Mouse (Mus musculus): ENCODE measurements around the gene Slc35b1. TPM values are rescaled to one million over a fixed set of nuclear protein-coding genes. Genes with fewer than 3 reads are reported as not detected.
"Not testable (repeated sequence)": the region's sequence is repeated elsewhere in the genome, so short reads cannot be mapped to it uniquely, and the experiment has no call there.

Slc35b1 gene
- total and polyA plus RNA-seq, 3 experiments = 60.4 to 76.8 (median 61.1) TPM

- no peak for DNase-seq
These were observed 9.6 kb downstream of the Slc35b1 start for GRCm38 (mm10) chr11:95394112-95394511.

DNA sequence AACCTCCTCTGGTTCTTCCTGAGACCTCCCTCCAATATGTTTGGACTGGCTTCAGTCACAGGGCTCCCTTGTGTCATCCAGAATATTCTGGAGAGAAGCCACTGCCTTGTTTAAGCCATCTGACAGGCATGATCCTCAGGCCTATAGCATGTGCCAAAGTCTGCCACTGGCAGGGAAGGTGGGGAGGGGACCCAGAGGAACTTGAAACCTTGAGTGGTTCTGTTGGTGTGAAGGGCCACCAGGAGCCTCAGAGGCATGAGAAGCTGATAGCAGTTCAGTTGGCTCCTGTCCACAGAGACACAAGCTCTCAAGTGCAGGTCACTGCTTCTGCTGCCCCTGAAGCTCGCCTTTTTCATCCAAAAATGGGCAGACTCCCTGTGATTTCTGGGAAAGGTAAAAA is 12.1 kb downstream of the Slc35b1 start:
- DNase-seq = no peak

GRCm38 (mm10) chr11:95397843-95398835 is 13.6 kb downstream of the Slc35b1 start:
- DNase-seq = peak; percentile 65

- DNase-seq = no peak
These were observed 15.1 kb downstream of the Slc35b1 start for GRCm38 (mm10) chr11:95399520-95400020.

DNA sequence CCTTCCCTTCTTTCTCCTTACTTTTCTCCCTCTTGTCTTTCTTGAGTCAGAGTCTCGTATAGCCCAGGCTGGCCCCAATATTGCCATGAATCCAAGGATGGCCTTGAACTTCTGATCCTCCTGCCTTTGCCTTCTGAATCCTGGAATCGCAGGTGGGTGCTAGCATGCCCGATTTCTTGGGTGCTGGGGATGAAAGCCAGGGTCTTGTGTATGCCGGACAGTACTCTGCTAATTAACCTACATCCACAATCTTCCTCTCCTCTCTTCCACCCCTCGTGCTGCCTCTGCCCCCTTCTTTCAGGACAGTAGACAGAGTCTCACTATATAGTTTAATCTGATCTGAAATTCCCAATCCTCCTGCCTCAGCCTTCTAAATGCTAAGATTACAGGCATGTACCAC is 17.1 kb downstream of the Slc35b1 start:
- DNase-seq = no peak

- peak; percentile 79 for DNase-seq
These were observed 17.7 kb downstream of the Slc35b1 start for GRCm38 (mm10) chr11:95402196-95402595.

- DNase-seq = peak; percentile 83
These were observed 18.2 kb downstream of the Slc35b1 start for GRCm38 (mm10) chr11:95402658-95403101.

DNA sequence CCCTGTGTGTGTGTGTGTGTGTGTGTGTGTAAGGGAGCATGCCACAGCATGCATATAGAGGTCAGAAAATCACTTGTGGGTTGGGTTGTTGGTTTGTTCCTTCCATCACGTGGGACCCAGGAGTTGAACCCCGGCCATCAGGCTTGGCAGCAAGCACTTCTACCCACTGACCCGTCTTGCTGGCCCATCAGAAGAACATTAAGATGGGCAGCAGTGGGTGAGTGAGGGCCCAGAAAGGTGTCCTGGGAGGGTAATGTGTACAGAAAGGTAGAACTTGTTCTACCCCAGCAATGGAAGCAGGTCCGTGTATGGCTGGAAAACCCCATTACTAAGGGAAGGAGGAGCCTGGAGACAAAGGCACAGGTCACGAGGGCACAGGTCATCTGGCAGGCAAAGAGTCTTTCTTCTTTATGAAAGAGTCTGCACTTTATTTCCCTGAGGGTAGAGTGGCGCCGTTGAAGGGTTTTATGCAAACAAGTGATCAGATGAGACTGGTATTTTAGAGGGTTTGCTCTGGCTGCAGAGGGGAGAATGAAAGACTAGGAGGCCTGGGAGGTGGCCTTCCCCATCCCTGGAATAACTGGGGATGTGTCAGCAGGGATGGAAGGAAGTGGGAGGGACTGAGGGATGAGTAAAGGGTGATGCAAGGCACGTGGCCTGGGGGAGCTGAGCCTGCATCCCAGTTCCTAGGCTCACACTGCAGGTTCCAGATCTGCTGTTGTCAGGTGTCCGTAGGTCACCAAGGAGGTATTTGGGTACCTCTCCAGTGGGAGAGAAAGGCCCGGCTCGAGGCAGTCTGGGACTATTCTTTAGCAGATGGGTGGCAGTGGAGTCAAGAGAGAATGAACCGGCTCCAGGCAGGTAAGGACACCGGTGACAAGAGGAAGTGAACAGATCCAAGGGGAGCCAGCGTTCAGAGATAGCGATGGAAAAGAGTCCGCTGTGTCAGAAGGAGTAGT is 19.2 kb downstream of the Slc35b1 start:
- DNase-seq = peak; percentile 75

GRCm38 (mm10) chr11:95405771-95406170 is 21.3 kb downstream of the Slc35b1 start:
- DNase-seq = peak; percentile 41

DNA sequence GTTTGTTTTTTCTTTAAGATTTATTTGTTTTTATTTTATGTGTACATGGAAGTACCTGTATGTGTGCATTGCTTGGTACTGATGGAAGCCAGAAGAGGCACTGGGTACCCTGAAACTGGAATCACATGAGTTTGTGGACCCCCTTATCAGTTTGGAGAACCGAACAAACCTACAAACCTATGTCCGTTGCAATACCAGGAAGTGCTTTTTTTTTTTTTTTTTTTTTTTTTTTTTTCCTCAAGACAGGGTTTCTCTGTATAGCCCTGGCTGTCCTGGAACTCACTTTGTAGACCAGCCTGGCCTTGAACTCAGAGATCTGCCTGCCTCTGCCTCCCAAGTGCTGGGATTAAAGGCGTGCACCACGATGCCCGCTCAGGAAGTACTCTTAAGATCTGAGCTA is 21.9 kb downstream of the Slc35b1 start:
- DNase-seq = not testable (repeated sequence)

DNA sequence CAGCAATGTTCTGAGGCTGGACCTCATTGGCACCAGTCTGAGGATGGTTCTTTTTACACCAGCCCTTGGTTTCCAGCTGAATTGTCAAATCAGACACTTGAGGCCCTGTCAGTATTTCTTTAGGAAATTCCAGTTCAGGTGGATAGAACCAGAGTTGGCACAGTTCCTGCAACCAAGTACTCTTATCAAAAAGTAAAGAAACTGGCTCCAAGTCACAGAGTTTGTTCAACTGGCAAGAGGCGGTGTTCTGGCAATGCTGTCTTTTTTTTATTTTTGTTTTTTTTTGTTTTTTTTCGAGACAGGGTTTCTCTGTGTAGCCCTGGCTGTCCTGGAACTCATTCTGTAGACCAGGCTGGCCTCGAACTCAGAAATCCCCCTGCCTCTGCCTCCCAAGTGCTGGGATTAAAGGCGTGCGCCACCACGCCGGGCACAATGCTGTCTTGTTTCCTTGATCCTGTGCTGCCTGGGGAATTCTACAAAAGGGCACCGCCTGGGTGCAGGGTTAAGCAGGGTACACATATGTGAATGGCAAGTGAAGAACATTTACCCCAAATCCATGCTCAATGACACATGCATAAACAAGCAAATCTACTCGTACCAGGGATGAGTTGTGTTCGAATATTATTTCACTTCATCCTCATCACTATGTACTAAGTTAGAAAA is 25.1 kb downstream of the Slc35b1 start:
- no peak for DNase-seq

DNA sequence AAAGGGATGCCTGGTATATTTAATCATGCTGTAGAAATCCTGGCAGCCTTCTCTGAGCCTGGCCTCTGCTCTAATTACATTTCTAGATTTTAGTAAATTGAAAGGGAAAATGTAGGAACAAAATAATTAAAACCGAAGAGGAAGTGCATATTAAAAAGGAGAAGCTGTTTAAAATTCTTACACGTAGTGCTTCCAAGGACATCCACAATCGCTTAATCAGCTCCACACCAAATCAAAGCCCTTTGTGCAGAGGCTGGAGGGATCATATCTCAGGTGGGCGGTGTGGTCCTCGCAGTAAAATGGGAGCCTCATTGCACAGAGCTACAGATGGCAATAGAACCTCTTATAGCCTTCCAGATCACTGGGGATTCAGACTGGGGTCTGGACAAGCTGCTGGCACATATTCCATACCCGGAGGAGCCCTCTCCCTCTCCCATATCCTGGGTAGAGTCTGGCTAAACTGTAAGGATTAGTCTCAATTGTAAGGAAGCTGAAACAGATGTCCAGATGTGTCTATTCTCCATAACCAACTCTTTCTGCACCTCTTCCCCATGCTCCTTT is 27.0 kb downstream of the Slc35b1 start:
- DNase-seq = no peak

DNA sequence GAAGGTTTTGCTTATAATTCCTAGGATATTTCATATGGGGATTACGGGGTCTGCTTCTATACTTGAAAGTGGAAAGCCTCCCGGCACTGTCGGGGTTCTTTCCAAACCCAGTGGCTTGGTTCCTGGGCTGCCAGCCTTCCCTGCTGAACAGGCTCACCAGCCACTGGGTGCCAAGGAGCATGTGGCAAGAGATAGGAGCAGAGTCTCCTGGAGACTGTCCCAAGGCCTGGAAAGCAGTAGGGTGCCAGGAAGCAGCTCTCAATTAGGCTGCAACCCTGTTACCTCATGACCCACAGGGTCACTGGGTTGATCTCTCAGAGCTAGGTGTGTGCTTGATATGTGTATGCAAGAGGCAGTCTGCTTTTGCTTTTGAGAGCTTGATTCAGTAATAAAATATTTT is 28.1 kb downstream of the Slc35b1 start:
- peak; percentile 88 for DNase-seq

DNA sequence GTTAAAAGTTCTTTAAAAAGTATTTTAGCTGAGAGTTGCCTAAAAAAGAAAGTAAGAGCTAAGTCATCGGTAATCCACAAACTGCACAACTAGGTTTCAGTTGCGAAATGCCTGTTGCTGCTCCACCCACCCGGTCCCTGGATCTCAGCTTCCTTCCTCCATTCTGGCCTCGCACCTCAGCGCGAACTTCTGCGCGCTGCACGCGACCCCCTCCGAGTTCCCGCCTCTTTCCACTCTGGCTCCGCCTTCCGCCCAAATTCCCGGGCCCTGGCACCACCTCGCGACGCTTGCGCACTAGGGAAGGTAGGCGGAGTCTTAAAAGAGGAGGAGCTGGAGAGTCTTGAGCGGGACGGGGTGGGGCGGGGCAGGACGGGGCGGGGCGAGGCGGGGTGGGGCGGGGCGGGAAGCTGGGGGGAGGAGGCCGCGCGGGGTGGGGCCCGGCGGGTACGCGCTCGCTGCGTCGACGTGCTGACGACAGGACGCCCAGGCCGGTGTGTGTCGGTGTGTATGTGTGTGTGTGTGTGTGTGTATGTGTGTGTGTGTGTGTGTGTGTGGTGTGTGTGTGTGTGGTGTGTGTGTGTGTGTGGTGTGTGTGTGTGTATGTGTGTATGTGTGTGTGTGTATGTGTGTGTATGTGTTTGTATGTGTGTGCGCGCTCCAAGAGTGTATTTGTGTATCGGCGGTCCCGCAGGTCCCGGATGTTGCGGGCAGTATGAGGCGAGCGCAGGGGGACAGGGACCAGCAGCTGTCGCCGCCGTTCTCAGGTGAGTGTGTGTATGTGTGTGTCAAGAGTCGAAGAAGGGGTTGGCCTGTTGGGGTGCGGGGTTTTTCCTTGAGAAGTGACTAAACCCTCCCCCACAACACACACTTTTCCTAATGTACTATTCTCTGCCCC is 29.4 kb downstream of the Slc35b1 start, which contains the start of gene Spop:
TSS of gene Spop (plus strand) at position 440 of the 895 bp plus-strand sequence.
- peak; percentile 95 for DNase-seq

DNA sequence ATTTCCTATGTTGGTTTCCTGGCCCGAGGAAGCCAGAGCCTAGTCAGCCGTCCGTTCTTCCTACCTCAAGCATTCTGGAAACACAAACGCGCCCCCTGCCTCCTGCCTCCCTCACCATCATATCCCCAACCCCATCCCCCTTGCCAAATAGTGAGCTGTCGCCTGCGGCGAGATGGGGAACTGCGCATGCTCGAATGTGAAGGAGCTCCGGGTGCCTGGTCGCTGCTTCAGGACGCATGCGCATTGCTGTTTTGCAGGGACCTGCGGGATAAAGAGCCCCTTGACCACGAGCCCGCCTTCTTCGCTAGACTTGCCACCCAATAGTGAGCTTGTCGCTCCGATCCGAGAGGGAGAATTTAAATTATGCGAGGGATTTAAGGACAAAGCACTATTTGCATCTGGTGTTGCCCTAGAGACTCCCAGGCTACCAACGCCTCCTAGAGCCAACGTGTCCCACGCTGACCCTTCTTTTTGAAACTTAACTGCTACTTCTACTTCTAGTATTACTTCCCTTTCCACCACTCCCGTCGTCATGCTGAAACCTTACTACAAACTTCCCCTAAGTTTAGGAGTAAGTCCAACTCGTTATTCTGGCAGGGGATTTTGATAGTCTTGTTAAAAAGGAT is 30.2 kb downstream of the Slc35b1 start:
- DNase-seq = peak; percentile 95

DNA sequence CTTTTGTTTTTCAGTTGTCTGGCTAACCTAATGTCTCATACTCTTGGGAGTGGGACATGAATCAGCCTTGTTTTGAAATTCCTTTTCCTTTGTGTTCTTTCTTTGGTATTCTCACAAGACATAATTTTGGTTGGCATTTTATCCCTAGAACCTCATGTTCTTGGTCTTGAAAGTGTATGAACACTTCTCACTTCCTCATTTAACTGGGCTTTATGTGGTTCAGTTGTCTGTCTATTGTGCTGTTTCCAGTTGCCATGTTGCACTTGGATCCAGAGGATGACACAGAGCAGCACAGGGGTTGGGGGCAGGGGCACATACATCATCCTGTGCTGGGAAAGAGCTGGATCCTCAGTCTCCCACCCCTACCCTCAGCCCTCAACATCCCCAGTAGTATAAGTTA is 31.4 kb downstream of the Slc35b1 start:
- DNase-seq = no peak

- DNase-seq = no peak
These were observed 32.8 kb downstream of the Slc35b1 start for GRCm38 (mm10) chr11:95417341-95417740.

DNA sequence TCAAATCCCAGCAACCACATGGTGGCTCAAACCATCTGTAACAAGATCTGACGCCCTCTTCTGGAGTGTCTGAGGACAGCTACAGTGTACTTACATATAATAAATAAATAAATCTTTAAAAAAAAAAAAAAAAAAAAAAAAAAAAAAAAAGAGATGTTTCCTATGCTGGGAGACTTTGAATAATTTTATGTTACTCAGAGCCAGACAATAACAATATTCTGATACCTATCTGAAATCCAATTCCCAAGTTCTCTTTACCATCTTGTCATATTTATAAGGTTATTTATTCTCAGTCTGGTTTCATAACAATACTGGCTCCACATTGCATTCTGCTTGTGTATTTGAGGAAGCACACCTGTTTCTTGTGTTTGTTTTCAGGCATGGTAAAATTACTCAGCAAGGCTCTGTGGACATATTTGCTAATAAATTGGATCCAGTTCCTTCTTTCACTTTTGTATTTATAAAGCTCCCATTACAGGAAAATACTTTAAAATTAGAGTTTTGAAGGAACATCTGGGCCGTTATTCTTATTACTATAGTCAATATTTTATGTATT is 36.5 kb downstream of the Slc35b1 start:
- no peak for DNase-seq

GRCm38 (mm10) chr11:95423505-95423904 is 39.0 kb downstream of the Slc35b1 start:
- no peak for DNase-seq

Data from adrenal gland, adult 2 months (tissue).